Mouse (Mus musculus) brown adipose tissue, adult 24 weeks (tissue): ENCODE data around the gene Slc6a9. TPM values are rescaled to one million over a fixed set of nuclear protein-coding genes. Genes with fewer than 3 reads are reported as not detected.

Source experiments
- H3K27ac ChIP-seq: fragments of 200-500 bp; replicated peaks from 2 replicates; pipeline ENCODE4 v1.5.1; 2012; ENCODE audit warnings: low read depth, mild to moderate bottlenecking, low read length
- H3K4me1 ChIP-seq: fragments of 200-500 bp; 2 replicates; pipeline ENCODE4 v1.6.1; 2012; ENCODE audit warnings: low read length, mixed read lengths; ENCODE audit not compliant: control insufficient read depth, insufficient read depth, insufficient read length
- H3K4me3 ChIP-seq: fragments of 200-500 bp; 2 replicates; pipeline ENCODE4 v1.5.1; 2012; ENCODE audit warnings: low read depth, mild to moderate bottlenecking, low read length, moderate library complexity; ENCODE audit not compliant: insufficient read depth
- polyA plus RNA-seq: library from polyadenylated mRNA; stranded (reverse); fragments of >200 nt; gene quantifications from 2 replicates; pipeline ENCODE4 v1.2.4, GENCODE M21; 2012; ENCODE audit not compliant: missing spikeins, insufficient read depth, insufficient read length

The Slc6a9 gene
- polyA plus RNA-seq, 1 experiment: 1.6 TPM

GRCm38 (mm10) chr4:117918261-117918660 is 84.0 kb downstream of the Slc6a9 start:
- Histone ChIP-seq H3K4me1 (peaks cover 8% of the 10 kb centered on the region), H3K27ac (no peak overlapping the region), H3K4me3 (no peak overlapping the region)

DNA sequence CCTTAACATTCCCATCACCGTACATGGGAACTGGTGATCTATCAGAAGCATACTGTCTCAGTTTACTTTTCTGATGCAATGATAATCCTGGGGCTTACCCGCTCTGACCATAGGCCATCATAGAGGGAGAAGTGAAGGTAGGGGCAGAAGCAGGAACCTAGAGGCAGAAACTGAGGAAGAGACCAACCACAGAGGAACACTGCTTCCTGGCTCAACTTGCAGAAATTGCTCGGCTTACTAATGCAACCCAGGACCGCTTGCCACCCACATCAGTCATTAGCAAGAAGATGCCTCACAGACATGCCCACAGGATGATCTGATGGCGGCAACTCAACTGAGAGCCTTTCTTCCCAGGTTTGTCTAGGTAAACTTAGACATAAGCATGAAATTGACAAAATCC is 84.5 kb downstream of the Slc6a9 start:
- no peak overlapping the region for H3K4me3 ChIP-seq
- peaks cover 4% of the 10 kb centered on the region for H3K4me1 ChIP-seq
- no peak overlapping the region for H3K27ac ChIP-seq

DNA sequence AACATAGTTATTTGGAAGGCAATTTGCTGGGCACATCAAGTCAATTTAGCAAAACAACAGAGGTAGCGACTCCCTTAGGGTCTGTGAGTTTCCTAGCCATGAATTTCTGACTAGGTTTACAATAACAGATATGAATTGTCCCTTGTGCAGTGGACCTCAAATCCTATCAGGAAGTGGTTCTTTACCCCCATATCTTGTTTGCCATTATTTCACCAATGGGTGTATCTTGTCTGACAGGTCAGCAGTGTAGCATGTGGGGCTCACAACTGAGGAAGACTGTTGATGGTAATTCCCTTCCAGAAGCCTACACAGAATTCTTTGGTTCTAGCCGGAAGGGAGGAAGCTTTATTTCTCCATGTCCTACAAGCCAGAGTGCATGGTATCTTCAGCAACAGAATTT is 87.1 kb downstream of the Slc6a9 start:
- H3K4me3 ChIP-seq: no peak overlapping the region
- H3K27ac ChIP-seq: no peak overlapping the region
- H3K4me1 ChIP-seq: no peaks in the 10 kb centered on the region

GRCm38 (mm10) chr4:117923450-117923849 is 89.1 kb downstream of the Slc6a9 start:
- Histone ChIP-seq H3K4me1 (no peaks in the 10 kb centered on the region), H3K4me3 (no peak overlapping the region), H3K27ac (no peak overlapping the region)

Other genes starting within 250 kb of the Slc6a9 start
- gene Dmap1, start 152.2 kb upstream of the Slc6a9 start, polyA plus RNA-seq: 9.5 and 15.2 TPM in 2 replicates
- gene Gm12845, start 110.1 kb upstream of the Slc6a9 start, polyA plus RNA-seq: not detected in 2 replicates
- not detected in 2 replicates for gene Klf17, start 68.9 kb upstream of the Slc6a9 start, polyA plus RNA-seq
- not detected in 2 replicates for gene Ccdc24, start 38.1 kb downstream of the Slc6a9 start, polyA plus RNA-seq
- gene B4galt2, start 49.0 kb downstream of the Slc6a9 start, polyA plus RNA-seq: 1.3 and 1.5 TPM in 2 replicates
- 145 and 164 TPM in 2 replicates for gene Atp6v0b, start 52.8 kb downstream of the Slc6a9 start, polyA plus RNA-seq
- 1.7 and 4.4 TPM in 2 replicates for gene Dph2, start 57.5 kb downstream of the Slc6a9 start, polyA plus RNA-seq
- gene Ipo13, start 80.5 kb downstream of the Slc6a9 start, polyA plus RNA-seq: 28.3 and 48.3 TPM in 2 replicates
- gene Artn, start 95.3 kb downstream of the Slc6a9 start, polyA plus RNA-seq: not detected in 2 replicates